Mouse (Mus musculus): Measurements from ENCODE around the gene Slc6a6. TPM values are rescaled to one million over a fixed set of nuclear protein-coding genes. Genes with fewer than 3 reads are reported as not detected.

The Slc6a6 gene
- polyA plus RNA-seq, 1 experiment from 2014 or later: 107 TPM

- Histone ChIP-seq H3K9ac (replicated peaks; ENCODE audit: low read depth, low read length) (no peak overlapping the region), H3K9me3 (ENCODE audit: control insufficient read depth, low read length) (no peaks in the 10 kb centered on the region), H3K27ac (ENCODE audit: low read length) (no peak overlapping the region), H3K4me2 (ENCODE audit: low read length) (no peak overlapping the region), H3K27me3 (replicated peaks; ENCODE audit: control insufficient read depth, insufficient read depth, low read length) (no peaks in the 10 kb centered on the region), H3K36me3 (ENCODE audit: control insufficient read depth, insufficient read depth) (no peaks in the 10 kb centered on the region; the same call in 1 of the 2 replicates), H3K4me3 (replicated peaks; ENCODE audit: low read length) (no peak overlapping the region), H3K4me1 (replicated peaks; ENCODE audit: control insufficient read depth, insufficient read depth, low read length) (peaks cover 46% of the 10 kb centered on the region)
- no peak for ATAC-seq
- WGBS: 91% methylated on average over 7 of the region's 7 CpGs
These were observed 6.8 kb downstream of the Slc6a6 start for GRCm38 (mm10) chr6:91690646-91691045.

- H3K4me2 ChIP-seq (ENCODE audit: low read length): no peak overlapping the region
- no peaks in the 10 kb centered on the region; the same call in 1 of the 2 replicates for H3K36me3 ChIP-seq (ENCODE audit: control insufficient read depth, insufficient read depth)
- H3K9ac ChIP-seq (replicated peaks; ENCODE audit: low read depth, low read length): no peak overlapping the region
- H3K27ac ChIP-seq (ENCODE audit: low read length): no peak overlapping the region
- H3K9me3 ChIP-seq (ENCODE audit: control insufficient read depth, low read length): no peaks in the 10 kb centered on the region
- H3K4me3 ChIP-seq (replicated peaks; ENCODE audit: low read length): no peak overlapping the region
- no peak for ATAC-seq
- H3K27me3 ChIP-seq (replicated peaks; ENCODE audit: control insufficient read depth, insufficient read depth, low read length): no peaks in the 10 kb centered on the region
- peaks cover 36% of the 10 kb centered on the region for H3K4me1 ChIP-seq (replicated peaks; ENCODE audit: control insufficient read depth, insufficient read depth, low read length)
- WGBS: 91% methylated on average over 4 of the region's 4 CpGs
These were observed 7.7 kb downstream of the Slc6a6 start for GRCm38 (mm10) chr6:91691576-91691975.

GRCm38 (mm10) chr6:91693301-91693886 is 9.5 kb downstream of the Slc6a6 start:
- Histone ChIP-seq H3K27ac (ENCODE audit: low read length) (no peak overlapping the region), H3K4me3 (replicated peaks; ENCODE audit: low read length) (no peak overlapping the region), H3K27me3 (replicated peaks; ENCODE audit: control insufficient read depth, insufficient read depth, low read length) (no peaks in the 10 kb centered on the region), H3K4me1 (replicated peaks; ENCODE audit: control insufficient read depth, insufficient read depth, low read length) (peaks cover 26% of the 10 kb centered on the region), H3K9me3 (ENCODE audit: control insufficient read depth, low read length) (no peaks in the 10 kb centered on the region), H3K4me2 (ENCODE audit: low read length) (no peak overlapping the region), H3K9ac (replicated peaks; ENCODE audit: low read depth, low read length) (no peak overlapping the region), H3K36me3 (ENCODE audit: control insufficient read depth, insufficient read depth) (no peaks in the 10 kb centered on the region; the same call in 1 of the 2 replicates)
- WGBS: 83% methylated on average over 17 of the region's 17 CpGs
- ATAC-seq: no peak

- ATAC-seq: no peak
- WGBS: 37% methylated on average over 7 of the region's 7 CpGs
- no peak overlapping the region for H3K4me3 ChIP-seq (replicated peaks; ENCODE audit: low read length)
- H3K4me2 ChIP-seq (ENCODE audit: low read length): no peak overlapping the region
- peaks cover 19% of the 10 kb centered on the region for H3K4me1 ChIP-seq (replicated peaks; ENCODE audit: control insufficient read depth, insufficient read depth, low read length)
- H3K27me3 ChIP-seq (replicated peaks; ENCODE audit: control insufficient read depth, insufficient read depth, low read length): no peaks in the 10 kb centered on the region
- no peaks in the 10 kb centered on the region for H3K9me3 ChIP-seq (ENCODE audit: control insufficient read depth, low read length)
- H3K9ac ChIP-seq (replicated peaks; ENCODE audit: low read depth, low read length): no peak overlapping the region
- H3K36me3 ChIP-seq (ENCODE audit: control insufficient read depth, insufficient read depth): no peaks in the 10 kb centered on the region; the same call in 1 of the 2 replicates
- no peak overlapping the region for H3K27ac ChIP-seq (ENCODE audit: low read length)
These were observed 10.8 kb downstream of the Slc6a6 start for GRCm38 (mm10) chr6:91694610-91695009.

GRCm38 (mm10) chr6:91698831-91699230 is 15.0 kb downstream of the Slc6a6 start:
- no peak for ATAC-seq
- 59% methylated on average over 1 of the region's 1 CpGs for WGBS

GRCm38 (mm10) chr6:91699482-91700200 is 15.8 kb downstream of the Slc6a6 start:
- no peak overlapping the region for H3K27ac ChIP-seq (ENCODE audit: low read length)
- no peak for ATAC-seq

More at GRCm38 (mm10) chr6:91698831-91699230, 15.0 kb downstream of the Slc6a6 start:
- no peak overlapping the region for H3K4me3 ChIP-seq (replicated peaks; ENCODE audit: low read length)
- peaks cover 8% of the 10 kb centered on the region; the same call in 1 of the 2 replicates for H3K36me3 ChIP-seq (ENCODE audit: control insufficient read depth, insufficient read depth)
- H3K27ac ChIP-seq (ENCODE audit: low read length): no peak overlapping the region
- H3K9ac ChIP-seq (replicated peaks; ENCODE audit: low read depth, low read length): no peak overlapping the region
- peaks cover 11% of the 10 kb centered on the region for H3K4me1 ChIP-seq (replicated peaks; ENCODE audit: control insufficient read depth, insufficient read depth, low read length)
- H3K27me3 ChIP-seq (replicated peaks; ENCODE audit: control insufficient read depth, insufficient read depth, low read length): no peaks in the 10 kb centered on the region
- H3K4me2 ChIP-seq (ENCODE audit: low read length): no peak overlapping the region
- H3K9me3 ChIP-seq (ENCODE audit: control insufficient read depth, low read length): no peaks in the 10 kb centered on the region

GRCm38 (mm10) chr6:91700823-91701621 is 17.2 kb downstream of the Slc6a6 start:
- H3K36me3 ChIP-seq (ENCODE audit: control insufficient read depth, insufficient read depth): peaks cover 10% of the 10 kb centered on the region; the same call in 1 of the 2 replicates
- H3K4me3 ChIP-seq (replicated peaks; ENCODE audit: low read length): no peak overlapping the region
- no peak overlapping the region for H3K9ac ChIP-seq (replicated peaks; ENCODE audit: low read depth, low read length)
- no peak overlapping the region for H3K4me2 ChIP-seq (ENCODE audit: low read length)
- H3K27ac ChIP-seq (ENCODE audit: low read length): no peak overlapping the region
- H3K27me3 ChIP-seq (replicated peaks; ENCODE audit: control insufficient read depth, insufficient read depth, low read length): no peaks in the 10 kb centered on the region
- H3K9me3 ChIP-seq (ENCODE audit: control insufficient read depth, low read length): no peaks in the 10 kb centered on the region
- no peaks in the 10 kb centered on the region for H3K4me1 ChIP-seq (replicated peaks; ENCODE audit: control insufficient read depth, insufficient read depth, low read length)
- WGBS: 85% methylated on average over 11 of the region's 11 CpGs
- no peak for ATAC-seq

More at GRCm38 (mm10) chr6:91699482-91700200, 15.8 kb downstream of the Slc6a6 start:
- Histone ChIP-seq H3K9me3 (ENCODE audit: control insufficient read depth, low read length) (no peaks in the 10 kb centered on the region), H3K9ac (replicated peaks; ENCODE audit: low read depth, low read length) (no peak overlapping the region), H3K36me3 (ENCODE audit: control insufficient read depth, insufficient read depth) (peaks cover 9% of the 10 kb centered on the region; the same call in 1 of the 2 replicates), H3K27me3 (replicated peaks; ENCODE audit: control insufficient read depth, insufficient read depth, low read length) (no peaks in the 10 kb centered on the region), H3K4me2 (ENCODE audit: low read length) (no peak overlapping the region), H3K4me3 (replicated peaks; ENCODE audit: low read length) (no peak overlapping the region), H3K4me1 (replicated peaks; ENCODE audit: control insufficient read depth, insufficient read depth, low read length) (peaks cover 6% of the 10 kb centered on the region)
- WGBS: 91% methylated on average over 4 of the region's 4 CpGs

GRCm38 (mm10) chr6:91703459-91703858 is 19.6 kb downstream of the Slc6a6 start:
- no peaks in the 10 kb centered on the region for H3K27me3 ChIP-seq (replicated peaks; ENCODE audit: control insufficient read depth, insufficient read depth, low read length)
- peaks cover 10% of the 10 kb centered on the region; the same call in 1 of the 2 replicates for H3K36me3 ChIP-seq (ENCODE audit: control insufficient read depth, insufficient read depth)
- no peak overlapping the region for H3K9ac ChIP-seq (replicated peaks; ENCODE audit: low read depth, low read length)
- WGBS: 98% methylated on average over 2 of the region's 2 CpGs
- peaks cover 14% of the 10 kb centered on the region for H3K4me1 ChIP-seq (replicated peaks; ENCODE audit: control insufficient read depth, insufficient read depth, low read length)
- H3K9me3 ChIP-seq (ENCODE audit: control insufficient read depth, low read length): no peaks in the 10 kb centered on the region
- H3K4me2 ChIP-seq (ENCODE audit: low read length): no peak overlapping the region
- H3K27ac ChIP-seq (ENCODE audit: low read length): no peak overlapping the region
- no peak overlapping the region for H3K4me3 ChIP-seq (replicated peaks; ENCODE audit: low read length)
- no peak for ATAC-seq

- Histone ChIP-seq H3K9me3 (ENCODE audit: control insufficient read depth, low read length) (no peaks in the 10 kb centered on the region), H3K4me2 (ENCODE audit: low read length) (no peak overlapping the region), H3K36me3 (ENCODE audit: control insufficient read depth, insufficient read depth) (peaks cover 10% of the 10 kb centered on the region; the same call in 1 of the 2 replicates), H3K9ac (replicated peaks; ENCODE audit: low read depth, low read length) (no peak overlapping the region), H3K4me1 (replicated peaks; ENCODE audit: control insufficient read depth, insufficient read depth, low read length) (peaks cover 14% of the 10 kb centered on the region), H3K27me3 (replicated peaks; ENCODE audit: control insufficient read depth, insufficient read depth, low read length) (no peaks in the 10 kb centered on the region), H3K4me3 (replicated peaks; ENCODE audit: low read length) (no peak overlapping the region), H3K27ac (ENCODE audit: low read length) (no peak overlapping the region)
- 85% methylated on average over 1 of the region's 1 CpGs for WGBS
- ATAC-seq: no peak
These were observed 20.6 kb downstream of the Slc6a6 start for GRCm38 (mm10) chr6:91704446-91704845.

All from forebrain, embryonic 16.5 days (tissue).